Mouse (Mus musculus) C3H10T1/2 (cell line): ENCODE data around the gene Atxn7l3. TPM values are rescaled to one million over a fixed set of nuclear protein-coding genes. Genes with fewer than 3 reads are reported as not detected.

ENCODE experiments used
- polyA plus RNA-seq, 2 experiments: library from polyadenylated mRNA; unstranded; fragments of >200 nt; fragmentation: generic; extraction: Trizol; gene quantifications; one replicate each; pipeline ENCODE4 v1.2.1; 2012; ENCODE audit warnings: missing spikeins in 2 of 2

Atxn7l3 gene
- polyA plus RNA-seq: 10 to 100 TPM; 20.5 to 42.9 TPM

DNA sequence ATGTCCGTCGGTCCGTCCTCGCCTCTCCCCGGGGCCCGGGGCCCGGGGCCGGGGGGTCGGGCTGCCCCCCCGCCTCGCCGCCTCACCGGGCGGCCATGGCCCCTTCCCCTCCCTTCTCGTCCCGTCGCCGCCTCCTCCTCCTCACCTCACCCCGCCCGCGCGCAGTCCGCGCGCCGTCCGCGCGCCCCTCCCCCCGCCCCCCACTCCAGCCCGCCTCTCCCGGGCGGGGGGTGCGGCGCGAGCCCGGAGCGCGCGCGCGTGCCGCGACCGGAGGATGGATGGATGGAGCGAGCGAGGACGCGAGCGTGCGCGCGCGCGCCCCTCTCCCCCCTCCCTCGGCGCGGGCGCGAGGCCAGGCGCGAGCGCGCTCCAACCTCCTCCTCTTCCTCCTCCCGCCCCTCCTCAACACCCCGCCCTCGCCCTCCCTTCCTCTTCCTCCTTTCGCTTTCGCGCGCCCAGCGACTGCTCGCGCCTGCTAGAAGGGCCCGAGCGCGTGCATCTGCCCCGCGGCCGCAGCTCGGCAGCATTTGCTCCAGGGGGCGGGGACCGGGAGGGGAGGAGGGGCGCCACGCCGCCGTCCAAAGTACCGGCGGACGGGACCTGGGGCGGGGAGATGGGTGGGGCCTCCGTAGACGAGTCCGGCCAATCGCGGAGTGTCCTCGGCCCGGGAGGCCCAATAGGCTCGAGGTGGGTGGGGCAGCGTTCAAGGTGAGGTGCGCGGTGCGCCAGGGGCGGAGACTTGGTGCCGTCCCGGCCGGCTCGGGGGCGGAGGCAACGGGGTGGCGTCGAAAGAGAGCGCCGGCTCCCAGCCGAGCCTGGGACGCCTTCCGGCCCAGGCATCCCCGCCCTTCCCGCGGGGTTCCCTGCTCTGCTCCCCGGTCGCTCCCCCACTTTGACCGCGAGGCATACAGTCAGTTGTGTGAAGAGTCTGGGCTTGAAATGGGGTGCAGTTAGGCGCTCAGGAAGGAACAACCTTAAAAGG is at the start of gene Atxn7l3:
Atxn7l3 (minus strand) TSS at position 141 of the 982 bp plus-strand sequence.

GRCm38 (mm10) chr11:102319410-102319792 is 23.0 kb upstream of the Atxn7l3 start, which contains the start of gene Ubtf:
TSS of gene Ubtf (minus strand) at chr11:102319742.

GRCm38 (mm10) chr11:102284501-102285094 is 11.8 kb downstream of the Atxn7l3 start, which contains the start of gene Tmub2:
TSS of gene Tmub2 (plus strand) at chr11:102284931.

GRCm38 (mm10) chr11:102268520-102269244 is 27.7 kb downstream of the Atxn7l3 start, which contains the start of gene Asb16:
TSS of gene Asb16 (plus strand) at chr11:102268743.

GRCm38 (mm10) chr11:102248630-102249230 is 47.7 kb downstream of the Atxn7l3 start, which contains the start of gene BC030867:
TSS of gene BC030867 (plus strand) at chr11:102248882.

Other genes starting within 250 kb of the Atxn7l3 start
- 10 to 100 TPM in 1 of 2 experiments, 1 to 10 TPM in 1; 3.8 to 15.4 TPM for gene Mpp2, start 208.1 kb downstream of the Atxn7l3 start, polyA plus RNA-seq
- not detected for gene Ppy, start 195.3 kb downstream of the Atxn7l3 start, polyA plus RNA-seq
- not detected for gene Pyy, start 188.8 kb downstream of the Atxn7l3 start, polyA plus RNA-seq
- gene Nags, start 151.1 kb downstream of the Atxn7l3 start, polyA plus RNA-seq: not detected
- 10 to 100 TPM; 24.0 to 44.0 TPM for gene Tmem101, start 140.2 kb downstream of the Atxn7l3 start, polyA plus RNA-seq
- gene Lsm12, start 111.3 kb downstream of the Atxn7l3 start, polyA plus RNA-seq: 10 to 100 TPM; 17.9 to 37.4 TPM
- gene G6pc3, start 107.0 kb downstream of the Atxn7l3 start, polyA plus RNA-seq: 100 to 1,000 TPM in 1 of 2 experiments, 10 to 100 TPM in 1; 80.3 to 103 TPM
- 100 to 1,000 TPM; 104 to 125 TPM for gene Hdac5, start 66.5 kb downstream of the Atxn7l3 start, polyA plus RNA-seq
- 10 to 100 TPM in 1 of 2 experiments, 1 to 10 TPM in 1; 9.6 to 23.1 TPM for gene BC030867, start 47.7 kb downstream of the Atxn7l3 start, polyA plus RNA-seq
- under 1 TPM in 1 of 2 experiments, not detected in 1; 0.02 TPM for gene Asb16, start 27.9 kb downstream of the Atxn7l3 start, polyA plus RNA-seq
- 10 to 100 TPM; 21.1 to 73.1 TPM for gene Tmub2, start 11.7 kb downstream of the Atxn7l3 start, polyA plus RNA-seq
- gene Ubtf, start 23.1 kb upstream of the Atxn7l3 start, polyA plus RNA-seq: 10 to 100 TPM; 31.9 to 89.4 TPM
- not detected for gene Slc4a1, start 69.6 kb upstream of the Atxn7l3 start, polyA plus RNA-seq
- 1 to 10 TPM; 4.3 to 7.9 TPM for gene Rundc3a, start 96.8 kb upstream of the Atxn7l3 start, polyA plus RNA-seq
- 100 to 1,000 TPM; 249 to 543 TPM for gene Slc25a39, start 111.3 kb upstream of the Atxn7l3 start, polyA plus RNA-seq
- 100 to 1,000 TPM; 147 to 420 TPM for gene Grn, start 133.7 kb upstream of the Atxn7l3 start, polyA plus RNA-seq
- 10 to 100 TPM; 12.6 to 60.7 TPM for gene Fam171a2, start 151.1 kb upstream of the Atxn7l3 start, polyA plus RNA-seq
- gene Itga2b, start 173.5 kb upstream of the Atxn7l3 start, polyA plus RNA-seq: 10 to 100 TPM in 1 of 2 experiments, 1 to 10 TPM in 1; 7.5 to 84.4 TPM